Mouse (Mus musculus) bone marrow macrophage, adult 2 months (primary cell): Measurements from ENCODE around the gene Map3k12.

Experiments
- CTCF ChIP-seq: IDR thresholded peaks from 2 replicates; pipeline ENCODE4 v1.5.1; 2012; ENCODE audit warnings: low read depth, mild to moderate bottlenecking, low read length, moderate library complexity
- POLR2A ChIP-seq: IDR thresholded peaks from 2 replicates; pipeline ENCODE4 v1.6.1; 2012; ENCODE audit warnings: mild to moderate bottlenecking, low read depth, low read length, borderline replicate concordance

DNA sequence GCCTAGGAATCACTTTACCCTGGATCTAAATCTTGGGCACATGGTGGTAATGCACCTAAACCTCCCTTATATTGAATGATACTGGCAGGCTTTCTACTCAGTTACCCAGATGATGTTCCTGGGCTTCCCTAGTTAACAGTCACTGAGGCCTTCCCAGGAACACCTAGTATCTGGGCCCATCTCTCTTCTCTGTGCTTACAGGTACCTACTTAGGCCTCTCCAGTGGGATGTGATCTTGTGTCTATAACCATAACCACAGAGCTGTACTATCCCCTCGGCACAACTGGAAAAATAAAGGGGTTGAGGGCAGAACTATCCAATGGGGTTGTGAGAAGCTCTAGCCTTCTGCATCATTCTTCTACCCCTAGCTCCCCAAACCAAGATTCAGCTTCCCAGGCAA lies 10.0 kb downstream of the Map3k12 start:
- no peak for TF ChIP-seq CTCF
- no peak for TF ChIP-seq POLR2A
